Mouse (Mus musculus): ENCODE results near the gene Fabp7.

DNA sequence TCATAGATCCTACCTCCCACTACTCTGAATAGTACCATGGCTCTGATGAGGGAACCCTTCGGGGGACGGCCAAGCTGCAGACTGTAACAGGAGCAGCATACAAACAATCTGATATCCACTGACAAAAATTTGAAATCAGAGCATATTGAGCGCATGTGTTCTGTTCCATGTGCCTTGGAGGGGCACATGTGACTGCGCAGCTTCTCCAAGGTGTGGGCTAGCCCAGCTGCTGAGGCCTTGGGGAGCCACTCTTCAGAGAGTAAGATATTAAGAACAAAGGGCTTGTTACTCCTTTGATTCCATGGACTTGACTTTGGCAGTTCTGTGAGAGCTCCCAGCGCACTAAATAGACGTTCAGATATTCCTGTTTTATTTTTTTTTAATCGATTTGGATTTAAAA lies 41.6 kb upstream of the Fabp7 start:
- TF ChIP-seq CTCF (IDR thresholded peaks at IDR 0.05; ENCODE audit: low read depth, low read length) (no peak), POLR2A (IDR thresholded peaks at IDR 0.05; ENCODE audit: extremely low read depth, insufficient read depth, low read length) (no peak)
